ENCODE assay signal across 34 mouse cellular contexts in genomic region chr11:77585201-77585600, GRCm38 (mm10). TPM values are rescaled to one million over a fixed set of nuclear protein-coding genes. Genes with fewer than 3 reads are reported as not detected.
DNase-seq lines count a peak whose midpoint lies in the region; ATAC-seq and TF ChIP-seq lines count a peak whose summit lies in the region.
"Had no signal": no experiment of that assay in that cellular context is flagged by ENCODE, and none has a peak within 500 bp of the region (broad histone marks: within the 10 kb centered on the region; RNA-seq: fewer than 3 reads in every experiment).

No protein-coding gene starts in this region.

- H3K4me3 ChIP-seq in midbrain, postnatal 0 days (ENCODE audit: low read depth, low read length), result no peak overlapping the region
- no peak overlapping the region for H3K4me3 ChIP-seq in midbrain, embryonic 16.5 days (ENCODE audit: low read depth, low read length)
- no peak overlapping the region for H3K4me3 ChIP-seq in heart, adult 2 months
- H3K4me3 ChIP-seq: embryonic facial prominence, embryonic 13.5 days; erythroblast, embryonic 14.5 days; forebrain, embryonic 12.5 days; heart, embryonic 12.5 days; kidney, embryonic 15.5 days; limb, embryonic 10.5 days; limb, embryonic 15.5 days; neural tube, embryonic 12.5 days had no signal

- no peaks in the 10 kb centered on the region for H3K4me1 ChIP-seq in midbrain, postnatal 0 days (ENCODE audit: insufficient read depth, low read length)
- no peaks in the 10 kb centered on the region for H3K4me1 ChIP-seq in midbrain, embryonic 16.5 days (ENCODE audit: control insufficient read depth, insufficient read depth, low read length)
- H3K4me1 ChIP-seq in heart, adult 2 months (ENCODE audit: control insufficient read depth, insufficient read depth, low read length), result peaks cover 1% of the 10 kb centered on the region
- H3K4me1 ChIP-seq: embryonic facial prominence, embryonic 13.5 days; forebrain, embryonic 12.5 days; kidney, embryonic 15.5 days; limb, embryonic 10.5 days; limb, embryonic 15.5 days; neural tube, embryonic 12.5 days had no signal

- H3K27me3 ChIP-seq in midbrain, postnatal 0 days (ENCODE audit: insufficient read depth, low read length), result no peaks in the 10 kb centered on the region
- H3K27me3 ChIP-seq in midbrain, embryonic 16.5 days (ENCODE audit: control insufficient read depth, insufficient read depth, low read depth, low read length), result no peaks in the 10 kb centered on the region
- H3K27me3 ChIP-seq in heart, adult 2 months (ENCODE audit: control insufficient read depth, insufficient read depth, low read length), result no peaks in the 10 kb centered on the region
- H3K27me3 ChIP-seq: CH12.LX; embryonic facial prominence, embryonic 13.5 days; forebrain, embryonic 12.5 days; heart, embryonic 12.5 days; kidney, embryonic 15.5 days; limb, embryonic 15.5 days; neural tube, embryonic 12.5 days had no signal

- 63% methylated on average over 3 of the region's 3 CpGs for WGBS in midbrain, postnatal 0 days
- 66% methylated on average over 3 of the region's 3 CpGs for WGBS in midbrain, embryonic 16.5 days
- WGBS in heart, adult 2 months, result 76% methylated on average over 3 of the region's 3 CpGs

- H3K4me2 ChIP-seq in midbrain, postnatal 0 days (ENCODE audit: low read depth, low read length, poor library complexity, severe bottlenecking), result no peak overlapping the region
- H3K4me2 ChIP-seq in midbrain, embryonic 16.5 days (ENCODE audit: low read length), result no peak overlapping the region
- H3K4me2 ChIP-seq: embryonic facial prominence, embryonic 13.5 days; forebrain, embryonic 12.5 days; heart, embryonic 12.5 days; hindbrain, embryonic 14.5 days; kidney, embryonic 15.5 days; limb, embryonic 15.5 days; neural tube, embryonic 12.5 days had no signal

- peak; percentile 20 for DNase-seq in midbrain, postnatal 0 days (ENCODE audit: low spot score)
- DNase-seq in cerebellum, adult 18-20 months, result peak; percentile 72 to 84
- DNase-seq in cerebellum, postnatal 10 days, result peak; percentile 67 to 68
- DNase-seq in heart, adult 2 months, result no peak
- DNase-seq in gastrocnemius, postnatal 25 days, result no peak
- no peak for DNase-seq in gastrocnemius, postnatal 14 days
- DNase-seq: adrenal gland, adult 2 months; adrenal gland, postnatal 36 days; gastrocnemius, postnatal 10 days; heart, adult 11 months; heart, postnatal 4 days; kidney, adult 11 months; kidney, postnatal 25 days; lung, adult 2 months; lung, postnatal 14 days; midbrain, embryonic 14.5 days; right cerebral cortex, adult 18-20 months; thymus, adult 18-20 months; thymus, postnatal 4 days had no signal

- TF ChIP-seq EP300 in heart, adult 2 months (IDR thresholded peaks at IDR 0.05; ENCODE audit: insufficient read depth, low read depth, low read length), result no peak

- intact Hi-C loops in heart, adult 2 months (cut with DNase I), result no loop called here
- intact Hi-C loops in gastrocnemius, postnatal 14 days (cut with DNase I; ENCODE audit: low total_unique reads), result no loop called here

- ATAC-seq in midbrain, postnatal 0 days (ENCODE audit: low FRiP score), result no peak
- ATAC-seq in midbrain, embryonic 16.5 days, result no peak
- ATAC-seq: activated CD4-positive, CD25-positive, alpha-beta regulatory T cell, adult 4 months; inflammation-experienced regulatory T-cells, adult 6 months had no signal

- no peak for TF ChIP-seq POLR2A in heart, adult 2 months (IDR thresholded peaks at IDR 0.05; ENCODE audit: insufficient read depth, low read depth, low read length)

- no peak overlapping the region for H3K27ac ChIP-seq in midbrain, postnatal 0 days (ENCODE audit: low read depth, low read length)
- no peak overlapping the region for H3K27ac ChIP-seq in midbrain, embryonic 16.5 days (ENCODE audit: low read length)
- no peak overlapping the region for H3K27ac ChIP-seq in heart, adult 2 months
- H3K27ac ChIP-seq: embryonic facial prominence, embryonic 13.5 days; forebrain, embryonic 12.5 days; hindbrain, embryonic 14.5 days; kidney, embryonic 15.5 days; limb, embryonic 10.5 days; limb, embryonic 15.5 days; liver, embryonic 14.5 days; neural tube, embryonic 12.5 days; stomach, postnatal 0 days had no signal

- H3K79me2 ChIP-seq in heart, adult 2 months (replicated peaks; ENCODE audit: control insufficient read depth, insufficient read depth, low read length), result 0 out of 2 replicates have a peak, but pooled peaks cover 2% of the 10 kb centered on the region

- H3K9me3 ChIP-seq in midbrain, postnatal 0 days (ENCODE audit: low read length), result no peaks in the 10 kb centered on the region
- H3K9me3 ChIP-seq in midbrain, embryonic 16.5 days (replicated peaks; ENCODE audit: control insufficient read depth, low read length, poor library complexity, severe bottlenecking), result no peaks in the 10 kb centered on the region
- H3K9me3 ChIP-seq: embryonic facial prominence, embryonic 13.5 days; forebrain, embryonic 12.5 days; heart, embryonic 12.5 days; kidney, embryonic 15.5 days; limb, embryonic 10.5 days; limb, embryonic 15.5 days; neural tube, embryonic 12.5 days had no signal

- H3K9ac ChIP-seq in midbrain, postnatal 0 days (replicated peaks; ENCODE audit: low read length, poor library complexity, severe bottlenecking), result no peak overlapping the region
- H3K9ac ChIP-seq in midbrain, embryonic 16.5 days (ENCODE audit: low read depth, low read length), result no peak overlapping the region
- H3K9ac ChIP-seq in heart, adult 2 months (ENCODE audit: low read depth, low read length), result no peak overlapping the region
- H3K9ac ChIP-seq: embryonic facial prominence, embryonic 13.5 days; forebrain, embryonic 12.5 days; heart, embryonic 12.5 days; hindbrain, embryonic 14.5 days; kidney, embryonic 15.5 days; limb, embryonic 15.5 days; liver, embryonic 14.5 days; neural tube, embryonic 12.5 days had no signal

- peaks cover 24% of the 10 kb centered on the region for H3K36me3 ChIP-seq in midbrain, postnatal 0 days (ENCODE audit: insufficient read depth, low read length)
- no peaks in the 10 kb centered on the region for H3K36me3 ChIP-seq in midbrain, embryonic 16.5 days (ENCODE audit: control insufficient read depth, insufficient read depth, low read length)
- peaks cover 15% of the 10 kb centered on the region for H3K36me3 ChIP-seq in heart, adult 2 months (ENCODE audit: control insufficient read depth, insufficient read depth, low read length)

- no peak for TF ChIP-seq CTCF in midbrain, postnatal 0 days (IDR thresholded peaks at IDR 0.05)
- no peak for TF ChIP-seq CTCF in heart, adult 2 months (IDR thresholded peaks at IDR 0.05)

RNA-seq across cellular contexts. Expression of gene Taok1, which starts 22.4 kb away (rescaled TPM):
- 69.7 and 85.1 TPM in 2 replicates for total RNA-seq in midbrain, postnatal 0 days (2014; rRNA removed)
- polyA plus RNA-seq in midbrain, postnatal 0 days (2015; fragmentation: Nextera tagmentation; extraction: Ambion mirVana), result 28.0 and 32.6 TPM in 2 replicates
- 25.3 and 25.4 TPM in 2 replicates for polyA plus RNA-seq in midbrain, embryonic 16.5 days (2015; fragmentation: Nextera tagmentation; extraction: Ambion mirVana)
- 10 to 100 TPM; 50.9 to 56.8 TPM for total RNA-seq in heart, adult 2 months (2021)
- polyA plus RNA-seq in heart, adult 2 months (2012; rRNA removed), result 7.8 and 18.2 TPM in 2 replicates
- total RNA-seq in gastrocnemius, postnatal 25 days (2021), result 10 to 100 TPM; 35.5 to 36.1 TPM
- total RNA-seq in gastrocnemius, postnatal 14 days (2021), result 10 to 100 TPM; 34.3 to 35.1 TPM

Comparison
In these comparisons a context has a peak if more than half of its experiments do, and no peak if none do; other contexts are left out.
1. DNase-seq: peak in midbrain, postnatal 0 days (single experiment), cerebellum, adult 18-20 months (2 of 2) and cerebellum, postnatal 10 days (2 of 2); none in heart, adult 2 months (0 of 2), gastrocnemius, postnatal 25 days (single experiment) and gastrocnemius, postnatal 14 days (single experiment).